Mouse (Mus musculus): Measurements from ENCODE around the gene Gm10720.
"Not testable (repeated sequence)": the region's sequence is repeated elsewhere in the genome, so short reads cannot be mapped to it uniquely, and the experiment has no call there.

DNA sequence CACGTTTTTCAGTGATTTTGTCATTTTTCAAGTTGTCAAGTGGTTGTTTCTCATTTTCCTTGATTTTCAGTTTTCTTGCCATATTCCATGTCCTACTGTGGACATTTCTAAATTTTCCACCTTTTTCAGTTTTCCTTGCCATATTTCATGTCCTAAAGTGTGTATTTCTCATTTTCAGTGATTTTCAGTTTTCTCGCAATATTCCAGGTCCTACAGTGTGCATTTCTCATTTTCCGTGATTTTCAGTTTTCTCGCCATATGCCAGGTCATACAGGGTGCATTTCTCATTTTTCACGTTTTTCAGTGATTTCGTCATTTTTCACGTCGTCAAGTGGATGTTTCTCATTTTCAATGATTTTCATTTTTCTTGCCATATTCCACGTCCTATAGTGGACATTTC lies 3.5 kb downstream of the Gm10720 start:
- TF ChIP-seq CTCF, EP300 (IDR thresholded peaks at IDR 0.05; ENCODE audit: low read depth): not testable (repeated sequence)

Data from liver, postnatal 0 days (tissue).